Mouse (Mus musculus) heart, postnatal 4 days (tissue): Measurements from ENCODE around the gene Elp6. TPM values are rescaled to one million over a fixed set of nuclear protein-coding genes. Genes with fewer than 3 reads are reported as not detected.
"Not testable (repeated sequence)": the region's sequence is repeated elsewhere in the genome, so short reads cannot be mapped to it uniquely, and the experiment has no call there.

Source experiments
- DNase-seq: peaks from one replicate; pipeline ENCODE4 v3.0.0; 2021
- total RNA-seq, 2 experiments: library from RNA; stranded (reverse); gene quantifications; 2 replicates each; pipeline ENCODE4 v1.2.3; 2021

Elp6 gene
- total RNA-seq, 2 experiments from 2014 or later, result 5.8 to 6.4 TPM

DNA sequence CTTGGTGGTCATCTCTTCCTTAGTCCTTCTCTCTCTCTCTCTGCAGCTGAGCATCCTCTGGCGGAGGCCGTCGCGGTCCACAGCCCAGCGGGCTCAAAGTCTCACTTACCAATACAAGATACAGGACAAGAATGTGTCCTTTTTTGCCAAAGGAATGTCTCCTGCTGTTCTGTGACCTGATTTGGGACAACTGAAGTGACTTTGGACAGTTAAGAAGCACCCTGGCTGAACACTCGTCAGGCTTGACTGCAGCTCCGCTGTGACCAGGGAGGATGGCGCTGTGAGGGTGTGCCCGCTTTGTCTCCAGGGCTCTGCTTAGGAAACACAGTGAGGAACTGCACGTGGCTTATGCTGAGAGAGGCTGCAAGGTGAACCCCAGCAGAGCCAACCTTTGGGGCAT lies 15.8 kb downstream of the Elp6 start:
- no peak for DNase-seq

DNA sequence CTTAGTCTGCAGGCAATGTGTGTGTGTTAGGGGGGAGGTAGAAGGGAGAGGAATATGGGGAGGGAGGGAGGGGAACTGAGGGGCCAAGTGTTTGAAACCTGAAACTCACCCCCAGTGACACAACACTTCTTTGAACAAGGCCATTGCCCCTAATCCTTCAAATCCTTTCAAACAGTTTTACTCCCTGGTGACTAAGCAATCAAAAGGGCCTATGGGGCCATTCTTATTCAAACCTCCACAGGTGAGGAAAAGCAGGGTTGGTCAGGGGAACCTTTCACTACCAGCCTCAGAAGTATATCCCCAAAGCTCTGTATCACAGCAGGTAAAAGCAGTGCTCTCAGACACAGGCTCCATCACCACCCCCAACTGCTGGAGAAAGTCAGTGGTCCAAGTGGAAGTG lies 18.0 kb downstream of the Elp6 start:
- no peak for DNase-seq

DNA sequence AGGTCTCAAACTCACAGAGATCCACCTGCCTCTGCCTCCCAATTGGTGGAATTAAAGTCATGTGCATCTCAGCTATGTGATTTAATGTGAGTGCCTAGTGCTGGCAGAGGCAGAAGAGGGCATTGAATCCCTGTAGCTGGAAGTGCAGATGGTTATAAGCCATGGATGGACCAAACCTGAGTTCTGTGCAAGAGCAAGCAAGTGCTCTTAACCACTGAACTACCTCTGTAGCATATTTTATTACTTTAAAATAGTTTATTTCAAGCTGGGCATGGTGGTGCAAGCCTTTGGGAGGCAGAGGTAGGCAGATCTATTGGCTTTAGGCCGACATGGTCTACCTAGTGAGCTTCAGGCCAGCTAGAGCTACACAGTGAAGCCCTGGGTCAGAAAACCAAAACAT lies 19.2 kb downstream of the Elp6 start:
- DNase-seq, result no peak

DNA sequence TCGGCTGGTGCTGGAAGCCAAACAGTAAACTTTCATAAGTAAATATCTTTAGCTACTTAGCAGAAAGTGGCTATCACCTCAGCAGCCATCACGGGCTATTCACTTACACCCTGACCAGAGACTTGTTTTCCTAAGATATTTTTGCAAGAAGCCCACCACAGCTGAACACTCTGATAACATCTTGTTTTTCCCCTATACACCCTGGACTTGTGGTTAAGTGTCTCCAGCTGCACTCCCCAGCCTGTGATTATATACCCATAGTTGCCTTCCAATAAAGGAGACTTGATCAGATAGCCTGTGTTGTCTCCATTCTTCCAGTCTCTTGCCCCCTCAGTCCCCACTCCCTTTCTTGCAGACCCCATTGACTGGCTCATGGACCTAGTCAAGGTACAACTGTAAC lies 23.2 kb downstream of the Elp6 start:
- DNase-seq, result no peak

DNA sequence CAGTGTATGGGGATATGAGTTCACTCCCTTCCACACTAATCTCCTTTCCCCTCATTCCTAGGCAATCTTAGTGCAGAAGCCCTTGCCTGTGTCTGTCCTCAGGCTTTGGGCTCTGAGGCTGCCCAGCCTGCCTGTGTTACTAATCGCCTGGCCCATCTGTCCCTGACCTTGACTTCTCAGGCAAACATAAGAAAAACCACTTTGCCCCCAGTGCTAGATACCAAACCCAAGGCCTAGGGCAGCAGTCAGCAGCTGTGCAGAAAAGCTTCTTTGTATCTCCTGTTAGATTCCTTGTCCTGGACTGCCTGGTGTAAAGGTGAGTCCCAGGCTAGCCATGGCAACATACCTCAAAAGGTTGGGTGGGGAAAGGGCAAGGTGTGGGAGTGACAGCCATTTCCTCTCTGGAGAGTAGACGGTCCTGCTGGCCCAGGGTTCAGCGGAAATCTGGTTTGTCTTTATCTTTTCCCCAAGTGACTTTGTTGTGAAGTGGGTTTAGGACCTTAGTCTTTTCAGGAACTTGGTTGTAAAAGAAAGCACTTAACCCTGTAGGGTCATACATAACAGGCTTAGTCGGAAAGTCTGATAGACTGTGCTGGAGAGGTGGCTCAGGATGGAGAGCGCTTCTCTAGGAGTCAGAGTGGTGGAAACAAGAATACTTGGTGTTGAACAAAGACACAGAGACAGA lies 24.1 kb downstream of the Elp6 start:
- no peak for DNase-seq

DNA sequence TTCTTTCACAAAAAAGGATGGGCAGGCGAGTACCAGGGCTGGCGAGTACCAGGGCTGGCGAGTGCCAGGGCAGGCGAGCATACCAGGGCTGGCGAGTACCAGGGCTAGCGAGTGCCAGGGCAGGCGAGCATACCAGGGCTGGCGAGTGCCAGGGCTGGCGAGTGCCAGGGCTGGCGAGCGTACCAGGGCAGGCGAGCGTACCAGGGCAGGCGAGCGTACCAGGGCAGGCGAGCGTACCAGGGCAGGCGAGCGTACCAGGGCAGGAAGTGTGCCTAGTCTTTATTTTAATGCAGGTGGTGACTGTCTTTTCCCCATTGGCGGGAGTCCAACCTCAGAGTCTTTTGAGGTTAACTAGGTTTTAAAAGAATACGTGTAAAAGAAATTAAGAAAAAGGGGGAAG lies 24.7 kb downstream of the Elp6 start:
- no peak for DNase-seq

DNA sequence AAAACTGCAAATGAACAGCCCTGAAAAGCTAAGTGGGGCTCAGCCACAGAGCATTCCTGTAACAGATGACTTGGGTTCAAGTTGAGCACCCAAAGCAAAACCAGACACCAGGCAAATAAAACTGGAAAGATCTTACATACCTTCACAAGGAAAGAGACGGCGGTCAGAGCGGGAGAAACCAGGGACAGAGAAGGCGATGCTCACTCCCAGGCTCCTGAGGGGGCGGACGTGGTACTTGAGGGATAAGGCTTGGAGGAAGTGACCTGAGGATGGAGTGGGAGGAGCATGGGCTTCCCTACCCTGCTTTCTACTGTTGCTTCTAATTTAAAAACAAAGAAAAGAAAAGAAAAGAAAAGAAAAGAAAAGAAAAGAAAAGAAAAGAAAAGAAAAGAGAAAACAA lies 25.4 kb downstream of the Elp6 start:
- DNase-seq, result no peak

DNA sequence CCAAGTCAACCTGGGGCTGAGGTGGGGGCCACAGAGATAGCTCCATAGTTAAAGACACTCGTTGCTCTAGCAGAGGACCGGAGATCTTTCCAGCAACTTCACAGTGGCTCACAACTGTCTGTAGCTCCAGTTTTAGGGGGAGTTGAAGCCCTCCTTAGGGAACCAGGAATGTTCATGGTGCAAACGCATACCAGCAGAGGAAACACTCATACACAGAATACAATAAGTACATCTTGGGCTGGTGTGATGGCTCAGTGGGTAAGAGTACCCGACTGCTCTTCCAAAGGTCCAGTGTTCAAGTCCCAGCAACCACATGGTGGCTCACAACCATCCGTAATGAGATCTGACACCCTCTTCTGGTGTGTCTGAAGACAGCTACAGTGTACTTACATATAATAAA lies 25.9 kb downstream of the Elp6 start:
- DNase-seq, result not testable (repeated sequence)

DNA sequence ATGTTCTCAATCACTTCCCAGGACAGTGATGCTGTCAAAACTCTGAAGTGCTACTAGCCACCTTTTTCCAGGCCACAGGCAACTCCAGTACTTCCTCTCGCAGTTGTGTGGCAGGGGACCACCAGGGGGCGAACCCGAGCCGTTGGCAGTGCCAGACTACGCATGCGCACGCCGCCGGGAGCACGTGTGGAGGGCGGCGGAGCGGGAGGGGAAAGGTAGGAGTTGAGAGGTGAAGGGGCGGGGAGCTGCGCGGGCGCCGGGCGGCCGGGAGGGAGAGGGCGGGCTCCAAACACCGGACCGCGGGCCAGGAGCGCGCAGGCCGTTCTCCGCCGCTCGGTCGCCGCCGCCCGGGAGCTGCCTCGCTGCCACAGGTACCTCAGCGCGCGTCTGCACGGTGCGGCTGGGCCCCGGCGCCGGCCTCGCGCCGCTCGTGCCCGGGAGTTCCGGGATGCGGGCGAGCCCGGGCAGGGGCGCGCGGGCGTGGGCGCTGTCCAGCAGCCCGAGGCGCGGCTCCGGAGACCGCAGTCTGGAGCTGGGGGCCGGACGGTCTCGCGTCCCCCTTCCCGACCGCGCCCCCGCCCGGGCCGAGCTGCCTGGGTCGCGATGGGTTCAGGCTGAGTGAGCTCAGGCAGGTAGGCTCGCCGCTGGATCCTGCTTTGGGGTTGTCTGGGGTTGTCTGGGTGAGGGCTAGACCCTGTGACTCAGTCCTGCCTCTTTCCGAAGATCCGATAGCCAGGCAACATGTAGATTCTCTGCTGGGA lies 28.3 kb downstream of the Elp6 start, which contains the start of gene Scap:
Gene Scap, plus strand, starts transcription at position 154 of the 761 bp plus-strand sequence.
- peak; percentile 99 for DNase-seq

DNA sequence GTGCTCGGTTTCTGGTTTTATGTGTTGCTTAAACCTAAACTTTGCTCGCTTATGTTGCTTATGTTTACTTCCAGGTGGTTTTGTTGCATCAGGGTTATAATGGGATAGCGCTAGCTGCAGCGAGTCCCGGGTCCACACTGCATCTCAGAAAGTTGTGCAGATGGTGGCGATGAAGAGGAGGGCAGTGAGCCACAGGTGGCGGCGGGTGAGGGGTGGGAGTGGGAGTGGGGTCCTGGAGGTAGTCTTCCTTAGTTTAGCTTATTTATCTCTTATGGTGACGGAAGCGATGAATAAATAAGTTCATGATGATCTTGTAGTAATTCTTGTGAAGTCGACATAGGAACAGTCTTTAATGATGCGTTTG lies 28.9 kb downstream of the Elp6 start:
- no peak for DNase-seq

DNA sequence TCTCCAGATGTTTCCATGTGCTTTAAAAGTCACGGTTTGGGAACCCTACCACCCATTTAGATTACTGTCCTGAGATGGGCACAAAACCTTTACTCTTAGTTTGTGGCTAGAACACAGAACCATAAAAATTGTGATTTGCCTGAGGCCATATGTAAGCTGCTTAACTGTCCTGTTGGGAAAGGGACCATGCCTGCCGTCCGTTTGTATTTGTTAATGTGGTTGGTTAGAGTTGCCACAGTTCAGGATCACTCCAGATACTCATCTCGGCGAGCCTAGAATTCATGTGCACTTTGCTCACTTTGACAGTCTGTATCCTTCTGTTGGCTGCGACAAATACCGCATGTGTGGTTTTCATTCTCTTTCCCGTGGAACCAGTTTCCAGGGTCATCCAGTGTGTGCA lies 29.9 kb downstream of the Elp6 start:
- no peak for DNase-seq

DNA sequence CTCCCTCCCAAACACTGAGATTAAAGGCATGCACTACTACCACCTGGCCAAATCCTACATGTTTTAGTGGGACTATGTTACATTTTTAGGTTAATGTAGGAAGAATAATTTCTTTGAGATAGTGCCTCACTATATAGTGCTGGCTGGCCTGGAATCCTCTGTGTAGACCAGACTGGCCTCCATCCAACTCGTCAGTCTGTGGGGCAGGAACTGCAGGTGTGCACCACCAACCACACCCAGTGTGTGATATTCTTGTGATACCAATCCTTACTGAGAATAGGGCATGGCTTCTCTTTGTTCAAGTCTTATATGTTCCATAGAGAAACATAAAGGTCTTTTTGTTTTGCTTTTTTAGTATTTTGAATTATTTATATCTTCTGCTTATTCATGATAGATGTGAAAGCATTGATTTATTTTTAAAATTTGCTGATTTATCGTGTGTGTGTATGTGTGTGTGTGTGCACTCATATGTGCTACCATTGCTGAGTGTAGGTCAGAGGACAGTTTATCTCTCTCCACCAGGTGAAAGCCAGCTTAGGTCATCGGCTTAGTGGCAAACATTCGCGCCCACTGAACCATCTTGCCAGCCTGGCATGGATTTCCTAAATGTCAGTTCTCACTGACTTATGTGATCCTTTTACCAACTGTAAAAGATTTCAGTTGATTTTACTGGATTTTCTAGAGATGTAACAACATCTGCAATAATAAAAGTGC lies 35.2 kb downstream of the Elp6 start:
- DNase-seq, result no peak

DNA sequence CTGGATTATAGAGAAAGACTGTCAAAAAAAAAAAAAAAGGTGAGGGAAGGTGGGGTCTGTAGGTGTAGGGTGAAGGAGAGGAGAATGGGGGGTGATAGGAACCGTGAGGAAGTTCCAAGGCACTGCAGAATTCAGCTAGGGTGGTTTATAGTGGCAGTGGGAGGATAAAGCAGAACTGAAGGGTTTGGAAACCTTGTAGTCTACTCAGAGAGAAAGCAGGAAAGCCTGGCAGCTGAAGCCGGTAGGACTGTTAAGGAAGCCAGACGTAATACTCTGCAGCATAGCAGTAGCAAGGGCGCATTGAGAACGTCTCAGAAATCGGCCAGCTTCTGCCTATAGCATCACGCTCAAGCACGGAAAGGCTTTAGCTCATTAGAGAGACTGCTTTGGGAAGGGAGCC lies 37.0 kb downstream of the Elp6 start:
- DNase-seq, result no peak

DNA sequence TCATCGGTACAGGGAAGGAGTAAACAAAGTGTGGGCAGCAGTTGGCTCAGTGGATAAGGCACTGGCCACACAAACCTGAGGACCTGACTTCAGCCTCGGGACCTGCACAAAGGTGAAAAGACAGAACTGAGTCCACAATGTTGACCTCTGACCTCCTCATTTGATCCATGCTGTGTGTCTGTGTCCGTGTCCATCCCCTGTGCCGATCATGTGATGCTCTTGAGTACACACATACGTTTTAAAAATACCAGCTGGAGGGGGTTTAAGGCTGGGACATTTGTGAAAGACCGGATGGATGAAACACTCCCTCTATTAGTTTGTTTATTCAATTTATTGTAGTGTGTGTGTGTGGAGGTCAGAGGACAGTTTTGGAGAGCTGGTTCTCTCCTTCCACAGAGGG lies 38.8 kb downstream of the Elp6 start:
- no peak for DNase-seq

DNA sequence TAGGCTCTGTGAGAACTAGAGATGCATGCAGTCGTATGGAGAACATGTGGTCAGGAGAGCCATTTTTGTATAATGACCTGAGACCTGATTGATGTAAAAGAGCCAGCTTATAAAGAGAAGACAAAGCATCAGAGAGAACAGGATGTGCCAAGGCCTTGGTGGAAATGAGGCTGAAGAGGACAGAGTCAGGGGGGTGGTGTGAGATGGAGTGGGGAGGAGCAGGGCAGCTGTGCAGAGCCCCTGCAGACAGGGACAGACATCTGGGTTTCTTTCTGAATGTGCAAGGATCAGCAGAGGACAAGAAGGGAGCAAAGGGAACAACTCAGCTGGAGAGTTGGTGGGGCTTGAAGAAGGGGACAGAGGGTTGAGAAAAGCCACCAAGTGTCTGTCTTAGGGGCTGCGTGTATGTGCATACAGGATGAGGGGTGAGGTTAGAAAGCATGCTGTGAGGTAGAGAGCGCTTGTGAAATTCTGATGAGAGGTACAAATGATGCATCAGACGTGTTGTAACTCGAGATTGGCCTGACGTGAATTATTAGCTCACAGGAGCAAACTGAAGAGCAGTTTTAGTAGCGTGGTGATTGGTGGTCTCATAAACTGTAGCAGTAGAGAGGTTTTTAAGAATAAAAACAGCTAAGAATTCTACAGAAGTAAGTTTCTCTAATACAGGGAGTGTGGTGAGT lies 40.2 kb downstream of the Elp6 start:
- DNase-seq, result no peak

DNA sequence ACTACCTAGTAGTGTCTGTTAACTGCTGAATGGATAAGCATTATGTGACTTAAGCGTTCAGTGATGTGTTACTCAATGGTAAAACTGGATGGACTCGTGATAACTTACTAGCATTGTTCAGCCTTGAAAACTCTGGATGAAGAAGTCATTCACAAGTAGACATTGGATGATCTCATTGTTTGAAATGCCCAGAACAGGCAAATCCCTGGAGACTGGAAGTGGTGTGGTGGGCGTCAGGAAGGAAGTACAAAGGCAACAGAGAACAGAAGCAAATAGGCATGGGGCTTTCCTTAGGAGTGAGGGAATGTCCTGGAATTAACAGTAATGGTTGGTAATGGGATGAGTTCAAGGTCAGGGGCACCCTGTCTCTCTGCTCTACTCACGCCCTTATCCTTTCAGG lies 43.9 kb downstream of the Elp6 start:
- DNase-seq, result no peak

DNA sequence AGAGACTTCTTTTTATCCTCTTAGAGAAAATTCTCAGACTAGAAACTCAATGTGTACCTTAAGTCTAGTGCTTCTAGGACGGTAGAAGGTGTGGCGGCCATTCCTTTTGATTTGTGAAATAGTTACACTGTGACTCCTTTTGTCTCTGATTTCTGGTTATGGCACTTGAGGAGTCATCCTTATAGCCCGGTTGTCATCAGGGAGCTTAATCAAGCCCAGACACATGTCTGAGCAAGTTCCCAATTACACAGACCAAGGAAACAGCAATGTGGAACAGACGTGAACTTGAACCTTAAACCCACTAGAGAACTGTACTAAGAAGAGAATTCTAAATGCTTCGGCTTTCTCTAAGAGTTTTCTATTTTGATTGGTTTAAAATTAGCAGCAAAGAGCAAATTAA lies 45.2 kb downstream of the Elp6 start:
- DNase-seq, result no peak

DNA sequence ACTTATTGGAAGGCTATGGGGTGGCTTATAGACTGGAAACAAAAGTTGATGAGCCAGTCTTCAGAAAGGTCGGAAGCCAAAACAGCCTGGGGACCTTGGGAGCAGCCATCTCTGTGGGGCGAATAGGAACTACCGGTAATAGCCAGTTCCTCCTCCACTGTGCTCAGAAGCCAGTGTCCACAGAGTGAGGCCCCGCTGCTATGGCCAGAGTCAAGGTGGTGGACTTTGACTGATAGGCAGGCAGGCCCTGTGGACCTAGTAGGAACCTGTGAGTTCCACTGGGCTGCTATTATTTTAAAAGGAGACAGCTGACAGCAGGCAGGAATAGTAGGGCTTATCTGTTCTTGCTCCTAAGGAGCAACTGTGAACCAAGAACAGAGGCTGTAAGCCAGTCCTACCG lies 45.6 kb downstream of the Elp6 start:
- no peak for DNase-seq

DNA sequence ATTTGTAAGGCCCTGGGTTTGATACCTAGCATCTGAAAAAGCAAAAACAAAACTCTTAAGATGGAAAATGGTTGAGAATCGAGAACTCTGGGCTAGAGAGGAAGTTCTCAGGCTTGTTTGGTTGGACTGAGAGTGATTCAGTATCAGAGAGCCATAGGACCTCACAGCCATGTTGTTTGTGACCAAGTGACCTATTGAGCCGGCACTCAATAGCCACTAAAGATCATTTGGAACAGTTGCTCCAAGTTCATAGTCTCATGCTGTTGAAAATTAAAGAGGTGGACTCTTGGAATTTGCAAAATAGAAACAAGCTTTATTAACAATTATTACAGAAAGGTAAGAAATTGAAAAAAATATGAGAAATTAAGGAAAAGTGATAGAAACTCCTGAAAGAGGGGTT lies 46.4 kb downstream of the Elp6 start:
- no peak for DNase-seq

DNA sequence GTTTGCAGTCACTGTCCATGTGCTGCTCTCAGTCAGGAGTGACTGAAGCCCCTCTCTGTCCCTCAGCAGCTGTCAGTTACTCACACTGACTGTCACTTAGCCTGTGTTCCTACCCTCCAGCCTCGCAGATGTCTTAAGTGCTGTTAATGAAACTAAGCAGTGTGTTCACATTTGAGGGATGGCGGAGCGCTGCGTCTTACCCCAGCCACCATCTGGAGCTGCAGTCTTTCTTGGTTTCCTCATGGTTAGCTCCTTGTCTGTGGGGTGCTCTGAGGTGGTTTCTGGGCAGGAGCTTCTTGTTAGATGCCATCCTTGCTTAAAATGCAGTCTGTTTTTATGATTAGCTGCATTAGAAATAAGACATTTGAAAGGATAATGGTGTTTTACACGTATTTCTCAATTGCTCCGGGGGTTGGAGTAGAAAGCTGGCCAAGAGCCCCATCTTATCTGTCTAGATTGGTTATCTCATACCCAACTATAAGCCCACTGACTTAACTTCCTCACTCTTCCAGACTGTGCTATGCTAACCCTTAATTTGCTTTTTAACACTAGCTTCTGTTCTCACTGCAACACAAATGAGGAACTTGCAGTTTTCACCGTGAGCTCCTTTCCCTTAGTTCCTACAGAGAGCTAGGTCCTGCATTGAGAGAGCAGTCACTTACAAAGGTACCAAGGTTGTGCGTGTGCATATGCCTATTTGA lies 47.1 kb downstream of the Elp6 start:
- DNase-seq, result no peak

DNA sequence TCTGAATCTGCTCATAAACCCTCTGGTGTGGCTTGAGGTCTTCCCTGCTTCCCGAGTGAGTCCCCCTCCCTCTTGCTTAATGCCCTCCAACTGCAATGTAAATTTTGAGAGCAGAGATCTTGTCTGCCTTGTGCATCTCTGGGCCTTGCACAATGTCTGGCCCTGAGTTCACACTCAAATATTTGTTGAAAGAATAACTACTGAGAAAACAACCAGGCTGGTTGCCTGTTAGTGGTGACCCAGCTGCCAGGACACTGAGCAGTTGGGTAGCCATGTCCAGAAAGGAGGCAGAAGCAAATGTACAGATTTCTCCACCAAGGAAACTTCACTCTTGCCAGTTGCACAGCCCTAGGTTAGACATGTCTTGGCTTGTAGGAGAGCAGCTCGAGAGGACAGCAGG lies 53.4 kb downstream of the Elp6 start:
- no peak for DNase-seq

DNA sequence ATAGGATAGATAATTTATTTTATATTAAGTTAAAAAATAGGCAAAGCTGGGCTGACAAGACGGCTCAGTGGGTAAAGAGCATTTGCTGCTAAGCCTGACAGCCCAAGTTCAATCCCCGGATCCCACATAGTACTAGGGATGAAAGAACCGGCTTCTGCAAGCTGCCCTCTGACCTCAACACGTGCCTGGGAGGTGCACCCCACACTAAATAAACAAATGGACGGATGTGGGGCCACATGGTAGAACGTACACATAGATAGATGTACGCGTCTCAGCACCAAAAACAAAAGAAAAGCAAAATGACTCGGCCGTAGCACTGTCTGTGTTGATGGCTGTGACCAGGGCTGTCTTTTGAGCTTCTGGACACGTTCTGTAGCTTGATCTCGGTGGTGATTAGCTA lies 56.3 kb downstream of the Elp6 start:
- DNase-seq, result no peak

DNA sequence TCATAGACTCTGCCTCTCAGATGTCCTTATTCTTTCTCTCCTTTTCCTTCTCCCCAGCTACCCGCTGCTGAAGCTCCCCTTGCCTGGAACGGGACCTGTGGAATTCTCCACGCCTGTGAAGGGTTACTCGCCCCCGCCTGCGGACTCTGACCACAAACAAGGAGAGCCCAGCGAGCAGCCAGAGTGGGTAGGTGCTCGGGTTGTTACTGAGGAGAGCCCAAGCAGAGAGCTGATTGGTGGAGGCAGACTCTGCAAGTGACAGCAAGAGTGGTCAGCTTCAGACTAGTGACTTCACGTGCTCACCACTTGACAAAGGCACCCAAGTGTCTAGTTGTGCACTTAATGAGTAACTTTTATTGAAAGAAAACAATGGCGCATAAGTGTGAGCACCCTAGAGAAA lies 57.4 kb downstream of the Elp6 start:
- DNase-seq, result no peak
